Mouse (Mus musculus) stomach, postnatal 0 days (tissue): Measurements from ENCODE around the gene Sema4g. TPM values are rescaled to one million over a fixed set of nuclear protein-coding genes. Genes with fewer than 3 reads are reported as not detected.

Experiments
- ATAC-seq: fragments of 200-750 bp; cut with Nextera tagmentation; 2 replicates; pipeline ENCODE4 v1.8.0; 2017; ENCODE audit not compliant: low FRiP score, low TSS enrichment
- DNase-seq: peaks from one replicate; pipeline ENCODE4 v3.0.0-alpha.2; 2016; ENCODE audit warnings: low spot score
- H3K27ac ChIP-seq: fragments of 300-500 bp; sonication (generic); replicated peaks from 2 replicates; pipeline ENCODE4 v1.5.1; 2014; ENCODE audit warnings: mild to moderate bottlenecking, control low read depth
- H3K27me3 ChIP-seq: fragments of 300-500 bp; sonication (generic); 2 replicates; pipeline ENCODE4 v1.6.1; 2014; ENCODE audit warnings: low read length; ENCODE audit not compliant: control insufficient read depth, insufficient read depth
- H3K36me3 ChIP-seq: fragments of 300-500 bp; sonication (generic); 2 replicates; pipeline ENCODE4 v1.6.1; 2014; ENCODE audit warnings: low read length, mixed read lengths; ENCODE audit not compliant: control insufficient read depth, insufficient read depth
- H3K4me1 ChIP-seq: fragments of 300-500 bp; sonication (generic); replicated peaks from 2 replicates; pipeline ENCODE4 v1.6.1; 2014; ENCODE audit warnings: antibody characterized with exemption; ENCODE audit not compliant: control insufficient read depth, insufficient read depth
- H3K4me2 ChIP-seq: fragments of 300-500 bp; sonication (generic); replicated peaks from 2 replicates; pipeline ENCODE4 v1.6.1; 2014; ENCODE audit warnings: low read depth, mild to moderate bottlenecking, control low read depth, moderate library complexity
- H3K4me3 ChIP-seq: fragments of 300-500 bp; sonication (generic); 2 replicates; pipeline ENCODE4 v1.5.1; 2014; ENCODE audit warnings: low read depth, low read length, control low read depth
- H3K9ac ChIP-seq: fragments of 300-500 bp; sonication (generic); 2 replicates; pipeline ENCODE4 v1.6.1; 2014; ENCODE audit warnings: mild to moderate bottlenecking, low read length, control low read depth, mixed read lengths
- H3K9me3 ChIP-seq: fragments of 300-500 bp; sonication (generic); 2 replicates; pipeline ENCODE4 v1.6.1; 2016; ENCODE audit warnings: low read length; ENCODE audit not compliant: control insufficient read depth
- CTCF ChIP-seq: IDR thresholded peaks from 2 replicates; pipeline ENCODE4 v1.5.1; 2016; ENCODE audit warnings: antibody characterized with exemption, low read depth, mild to moderate bottlenecking, moderate library complexity
- EP300 ChIP-seq: optimal IDR thresholded peaks from 2 replicates; pipeline ENCODE3; 2016; ENCODE audit warnings: antibody characterized with exemption
- WGBS: fragments of 180-500 bp; shearing (Covaris S2); extraction: QIAGEN DNeasy Blood & Tissue Kit; methylation state at CpG from one replicate; pipeline ENCODE4 v1.1.7; 2014; 5-methylcytosine and 5-hydroxymethylcytosine counted together
- polyA plus RNA-seq: library from polyadenylated mRNA; unstranded; fragments of >200 nt; fragmentation: Nextera tagmentation; extraction: Ambion mirVana; gene quantifications from 2 replicates; pipeline ENCODE4 v1.2.1, GENCODE M21; 2015

Gene Sema4g
- polyA plus RNA-seq, 1 experiment from 2014 or later = 1.4 TPM

- H3K36me3 ChIP-seq = peaks cover 24% of the 10 kb centered on the region
- WGBS = 58% methylated on average over 19 of the region's 19 CpGs
- ATAC-seq = no peak
Measured at GRCm38 (mm10) chr19:45028746-45029145, 39.8 kb downstream of the Sema4g start.

GRCm38 (mm10) chr19:45029571-45029970 is 40.7 kb downstream of the Sema4g start:
- Histone ChIP-seq H3K36me3 (peaks cover 19% of the 10 kb centered on the region), H3K27ac (no peak overlapping the region), H3K27me3 (no peaks in the 10 kb centered on the region), H3K4me3 (no peak overlapping the region), H3K9ac (no peak overlapping the region), H3K4me1 (peaks cover 10% of the 10 kb centered on the region), H3K9me3 (no peaks in the 10 kb centered on the region), H3K4me2 (no peak overlapping the region)
- ATAC-seq = no peak
- 54% methylated on average over 9 of the region's 9 CpGs for WGBS
- DNase-seq = no peak
- no peak for TF ChIP-seq CTCF
- no peak for TF ChIP-seq EP300

More at GRCm38 (mm10) chr19:45028746-45029145, 39.8 kb downstream of the Sema4g start:
- no peak overlapping the region for H3K4me3 ChIP-seq
- H3K9me3 ChIP-seq = no peaks in the 10 kb centered on the region
- no peak overlapping the region for H3K9ac ChIP-seq
- no peak for DNase-seq
- H3K27me3 ChIP-seq = no peaks in the 10 kb centered on the region
- no peak overlapping the region for H3K27ac ChIP-seq
- H3K4me1 ChIP-seq = peaks cover 10% of the 10 kb centered on the region
- TF ChIP-seq CTCF (no peak), EP300 (no peak)
- H3K4me2 ChIP-seq = no peak overlapping the region

GRCm38 (mm10) chr19:45030111-45030510 is 41.2 kb downstream of the Sema4g start:
- ATAC-seq (peak; percentile 10), DNase-seq (peak; percentile 82)
- peaks cover 16% of the 10 kb centered on the region for H3K36me3 ChIP-seq
- H3K9me3 ChIP-seq = no peaks in the 10 kb centered on the region
- H3K4me1 ChIP-seq = peaks cover 10% of the 10 kb centered on the region
- H3K27ac ChIP-seq = 0 out of 2 replicates have a peak overlapping the region, but pooled peaks have one; percentile 35
- no peak overlapping the region for H3K4me2 ChIP-seq
- H3K9ac ChIP-seq = no peak overlapping the region
- no peaks in the 10 kb centered on the region for H3K27me3 ChIP-seq
- H3K4me3 ChIP-seq = no peak overlapping the region
- 36% methylated on average over 8 of the region's 8 CpGs for WGBS
- TF ChIP-seq CTCF (peak; percentile 84), EP300 (no peak)

- peak; percentile 24; the same call in 1 of the 2 replicates for ATAC-seq
- 37% methylated on average over 20 of the region's 20 CpGs for WGBS
- H3K4me3 ChIP-seq = no peak overlapping the region; the same call in 1 of the 2 replicates
Measured at GRCm38 (mm10) chr19:45030746-45031693, 42.1 kb downstream of the Sema4g start.

GRCm38 (mm10) chr19:45031780-45032179 is 42.9 kb downstream of the Sema4g start:
- Histone ChIP-seq H3K36me3 (peaks cover 5% of the 10 kb centered on the region), H3K27me3 (no peaks in the 10 kb centered on the region), H3K4me3 (no peak overlapping the region), H3K4me1 (peaks cover 10% of the 10 kb centered on the region), H3K9ac (0 out of 2 replicates have a peak overlapping the region, but pooled peaks have one; percentile 13), H3K4me2 (0 out of 2 replicates have a peak overlapping the region, but pooled peaks have one; percentile 20), H3K9me3 (no peaks in the 10 kb centered on the region), H3K27ac (peak overlapping the region; percentile 78)
- 5% methylated on average over 4 of the region's 4 CpGs for WGBS
- ATAC-seq (peak; percentile 85), DNase-seq (peak; percentile 89)
- TF ChIP-seq CTCF (peak; percentile 90), EP300 (no peak)

More at GRCm38 (mm10) chr19:45030746-45031693, 42.1 kb downstream of the Sema4g start:
- DNase-seq = peak; percentile 80
- Histone ChIP-seq H3K27me3 (no peaks in the 10 kb centered on the region), H3K9me3 (no peaks in the 10 kb centered on the region), H3K4me1 (peaks cover 10% of the 10 kb centered on the region), H3K27ac (peak overlapping the region; percentile 78), H3K9ac (0 out of 2 replicates have a peak overlapping the region, but pooled peaks have one; percentile 13), H3K4me2 (peak overlapping the region; percentile 48), H3K36me3 (peaks cover 11% of the 10 kb centered on the region)
- TF ChIP-seq EP300 (no peak), CTCF (peak; percentile 95)
